Mouse (Mus musculus) neural tube, embryonic 15.5 days (tissue): ENCODE measurements around the gene Nup50. TPM values are rescaled to one million over a fixed set of nuclear protein-coding genes. Genes with fewer than 3 reads are reported as not detected.
A peak's percentile ranks its signal among the peaks of the same experiment; 100 is the strongest.

ENCODE experiments used
- microRNA-seq: library from miRNA; unstranded; fragments of <30 nt; microRNA quantifications from one replicate; pipeline ENCODE4, GENCODE M21; 2017
- polyA plus RNA-seq: library from polyadenylated mRNA; unstranded; fragments of >200 nt; fragmentation: Nextera tagmentation; extraction: Ambion mirVana; gene quantifications from 2 replicates; pipeline ENCODE4 v1.2.1, GENCODE M21; 2015

Gene Nup50
- polyA plus RNA-seq, 1 experiment from 2014 or later, result 21.5 TPM

Small RNA genes within 50 kb of the gene (microRNA-seq; reads per million reads assigned to microRNA genes)
- gene Mir1249, result 23.7 reads per million, percentile 33 among the genes with 10 or more reads in this experiment

Other genes with a start within 250 kb of the Nup50 start
- gene Arhgap8, start 203.4 kb upstream of the Nup50 start, polyA plus RNA-seq, result 2.0 and 10.0 TPM in 2 replicates
- gene Phf21b, start 67.4 kb upstream of the Nup50 start, polyA plus RNA-seq, result 2.6 and 3.3 TPM in 2 replicates
- 1.1 TPM in 2 replicates for gene Gm29666, start 3.4 kb upstream of the Nup50 start, polyA plus RNA-seq
- gene 5031439G07Rik, start 65.1 kb downstream of the Nup50 start, polyA plus RNA-seq, result 21.6 and 24.9 TPM in 2 replicates
- gene Upk3a, start 93.7 kb downstream of the Nup50 start, polyA plus RNA-seq, result 0.38 and 0.74 TPM in 2 replicates
- gene Fam118a, start 105.5 kb downstream of the Nup50 start, polyA plus RNA-seq, result 28.5 and 28.8 TPM in 2 replicates
- 0.19 and 0.23 TPM in 2 replicates for gene Smc1b, start 208.6 kb downstream of the Nup50 start, polyA plus RNA-seq
- gene Ribc2, start 208.7 kb downstream of the Nup50 start, polyA plus RNA-seq, result 0.68 and 0.84 TPM in 2 replicates